In the genomic region with DNA sequence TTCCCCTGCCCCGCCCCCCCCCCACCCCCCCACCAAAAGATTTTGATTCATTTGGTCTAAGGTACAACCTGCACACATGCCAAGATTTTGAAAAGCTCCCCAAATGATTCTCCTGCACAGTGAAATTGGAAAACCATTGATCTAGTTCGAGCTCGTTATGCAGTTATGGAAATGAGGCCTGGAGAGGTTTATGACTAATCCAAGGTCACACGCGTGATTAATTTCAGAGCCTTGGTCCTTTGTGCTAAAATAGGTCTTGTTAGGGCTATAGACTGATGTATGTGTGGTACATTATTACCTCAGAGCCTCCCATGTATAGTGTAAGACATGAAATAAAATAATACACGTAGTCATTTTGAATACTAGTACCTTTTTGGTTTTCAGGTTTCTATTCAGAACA, we compare ENCODE assay signal across 22 mouse cellular contexts. TPM values are rescaled to one million over a fixed set of nuclear protein-coding genes. Genes with fewer than 3 reads are reported as not detected.
DNase-seq lines count a peak whose midpoint lies in the region; ATAC-seq and TF ChIP-seq lines count a peak whose summit lies in the region.
"Had no signal": no experiment of that assay in that cellular context is flagged by ENCODE, and none has a peak within 500 bp of the region (broad histone marks: within the 10 kb centered on the region; RNA-seq: fewer than 3 reads in every experiment).

No protein-coding gene starts in this region.

- no peak overlapping the region for H3K4me2 ChIP-seq in heart, postnatal 0 days (ENCODE audit: low read depth, low read length)
- H3K4me2 ChIP-seq: embryonic facial prominence, embryonic 12.5 days; forebrain, embryonic 13.5 days; forebrain, embryonic 15.5 days had no signal

- peaks cover 4% of the 10 kb centered on the region; the same call in 1 of the 2 replicates for H3K36me3 ChIP-seq in heart, postnatal 0 days (replicated peaks; ENCODE audit: control insufficient read depth, insufficient read depth, low read length)
- H3K36me3 ChIP-seq: embryonic facial prominence, embryonic 10.5 days; embryonic facial prominence, embryonic 12.5 days; forebrain, embryonic 15.5 days had no signal

- no peak overlapping the region for H3K9ac ChIP-seq in heart, postnatal 0 days (replicated peaks; ENCODE audit: low read depth, low read length)
- H3K9ac ChIP-seq: embryonic facial prominence, embryonic 12.5 days; forebrain, embryonic 13.5 days; forebrain, embryonic 15.5 days; forebrain, postnatal 0 days had no signal

- peaks cover 24% of the 10 kb centered on the region; the same call in 1 of the 2 replicates for H3K4me1 ChIP-seq in heart, postnatal 0 days (ENCODE audit: control insufficient read depth, insufficient read depth)

- intact Hi-C loops in gastrocnemius, adult 2 months (cut with DNase I): loop anchor here (5.0 kb wide), 1 partner anchor 129 kb away; no protein-coding TSS in a partner anchor
- intact Hi-C loops in heart, postnatal 36 days (cut with DNase I): no loop called here

- 88% methylated on average over 6 of the region's 6 CpGs for WGBS in heart, postnatal 0 days

- TF ChIP-seq CTCF in gastrocnemius, adult 2 months (IDR thresholded peaks at IDR 0.05): no peak
- no peak for TF ChIP-seq CTCF in heart, postnatal 0 days (IDR thresholded peaks at IDR 0.05; ENCODE audit: low read depth)

- no peaks in the 10 kb centered on the region for H3K9me3 ChIP-seq in heart, postnatal 0 days (replicated peaks; ENCODE audit: control insufficient read depth, low read length)
- H3K9me3 ChIP-seq: embryonic facial prominence, embryonic 10.5 days; embryonic facial prominence, embryonic 12.5 days; forebrain, embryonic 13.5 days; forebrain, embryonic 15.5 days had no signal

- H3K27me3 ChIP-seq in heart, postnatal 0 days (ENCODE audit: control insufficient read depth, insufficient read depth, low read length): no peaks in the 10 kb centered on the region
- H3K27me3 ChIP-seq: embryonic facial prominence, embryonic 12.5 days; forebrain, embryonic 13.5 days; forebrain, embryonic 15.5 days; Patski had no signal

- DNase-seq in gastrocnemius, adult 2 months: no peak
- DNase-seq in gastrocnemius, adult 18-20 months (ENCODE audit: low spot score): no peak
- DNase-seq in heart, postnatal 0 days (ENCODE audit: low spot score): peak; percentile 5
- no peak for DNase-seq in heart, postnatal 36 days
- peak; percentile 29 for DNase-seq in retina, postnatal 1 day
- no peak for DNase-seq in retina, embryonic 14.5 days (ENCODE audit: low spot score)
- peak; percentile 42 for DNase-seq in induced T-regulatory cell, adult 2 months (ENCODE audit: low read depth)
- DNase-seq in lung, postnatal 25 days (ENCODE audit: low spot score): no peak
- DNase-seq: adrenal gland, adult 8-10 months; adrenal gland, postnatal 14 days; adrenal gland, postnatal 36 days; cerebellum, adult 11-12 months; cerebellum, adult 2 months; cerebellum, adult 9-10 months; cerebellum, postnatal 10 days; cerebellum, postnatal 25 days; forebrain, postnatal 0 days had no signal

- H3K27ac ChIP-seq in gastrocnemius, adult 2 months: peak overlapping the region; percentile 95
- H3K27ac ChIP-seq in heart, postnatal 0 days (ENCODE audit: low read depth): peak overlapping the region; percentile 98
- H3K27ac ChIP-seq: embryonic facial prominence, embryonic 12.5 days; forebrain, embryonic 13.5 days; forebrain, embryonic 15.5 days had no signal

- TF ChIP-seq EP300 in heart, postnatal 0 days (IDR thresholded peaks at IDR 0.05; ENCODE audit: low read depth): no peak

- H3K4me3 ChIP-seq in gastrocnemius, adult 2 months: peak overlapping the region; percentile 30; the same call in 1 of the 2 replicates
- no peak overlapping the region for H3K4me3 ChIP-seq in heart, postnatal 0 days (ENCODE audit: low read depth, low read length)
- H3K4me3 ChIP-seq: embryonic facial prominence, embryonic 10.5 days; embryonic facial prominence, embryonic 12.5 days; forebrain, embryonic 13.5 days; forebrain, embryonic 15.5 days had no signal

- no peak for ATAC-seq in heart, postnatal 0 days (ENCODE audit: insufficient read depth, low read depth)
- ATAC-seq: forebrain, embryonic 13.5 days; forebrain, embryonic 15.5 days; forebrain, postnatal 0 days; Patski had no signal

RNA-seq across cellular contexts. Expression of a gene that starts 9.3 kb away (rescaled TPM):
- under 1 TPM; 0.18 to 0.42 TPM for total RNA-seq in gastrocnemius, adult 2 months (2021)
- under 1 TPM; 0.43 to 0.73 TPM for total RNA-seq in gastrocnemius, adult 18-20 months (2021)
- not detected in 2 replicates for total RNA-seq in heart, postnatal 0 days (2014; rRNA removed; ENCODE audit: low replicate concordance)
- 2.2 and 3.0 TPM in 2 replicates for polyA plus RNA-seq in heart, postnatal 0 days (2015; fragmentation: Nextera tagmentation; extraction: Ambion mirVana)
- total RNA-seq in heart, postnatal 36 days (2021): 1 to 10 TPM; 1.0 to 1.2 TPM
- total RNA-seq: forebrain, postnatal 0 days had no signal

RNA-seq across cellular contexts. Expression of a gene that starts 30.3 kb away (rescaled TPM):
- 10 to 100 TPM; 18.4 to 25.0 TPM for total RNA-seq in gastrocnemius, adult 2 months (2021)
- 10 to 100 TPM; 12.9 to 17.0 TPM for total RNA-seq in gastrocnemius, adult 18-20 months (2021)
- 13.4 and 31.1 TPM in 2 replicates for total RNA-seq in heart, postnatal 0 days (2014; rRNA removed; ENCODE audit: low replicate concordance)
- polyA plus RNA-seq in heart, postnatal 0 days (2015; fragmentation: Nextera tagmentation; extraction: Ambion mirVana): 7.7 and 8.6 TPM in 2 replicates
- total RNA-seq in heart, postnatal 36 days (2021): 1 to 10 TPM; 4.6 to 9.2 TPM

Comparison
In these comparisons a context has a peak if more than half of its experiments do, and no peak if none do; other contexts are left out.
1. DNase-seq: peak in heart, postnatal 0 days (single experiment), retina, postnatal 1 day (single experiment) and induced T-regulatory cell, adult 2 months (single experiment); none in gastrocnemius, adult 2 months (single experiment), gastrocnemius, adult 18-20 months (single experiment), heart, postnatal 36 days (0 of 2), retina, embryonic 14.5 days (single experiment) and lung, postnatal 25 days (single experiment).